Mouse (Mus musculus): Measurements from ENCODE around the gene Vat1l.
A peak's percentile ranks its signal among the peaks of the same experiment; 100 is the strongest.

The Vat1l gene

DNA sequence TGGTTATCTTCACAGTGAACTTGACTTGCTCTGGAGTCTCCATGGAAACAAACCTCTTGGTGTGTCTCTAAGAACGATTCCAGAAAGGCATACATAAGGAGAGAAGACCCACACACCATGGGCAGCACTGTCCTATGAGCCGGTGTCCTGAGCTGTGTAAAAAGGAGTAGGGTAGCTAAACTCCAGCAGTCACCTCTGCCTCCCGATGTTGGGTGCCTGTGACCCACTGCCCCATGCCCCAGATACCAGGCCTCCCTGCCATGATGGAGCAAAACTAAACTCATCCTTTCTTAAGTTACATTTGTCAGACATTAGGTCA, 90.3 kb downstream of the Vat1l start:
- no peak for DNase-seq (ENCODE audit: low spot score)

DNA sequence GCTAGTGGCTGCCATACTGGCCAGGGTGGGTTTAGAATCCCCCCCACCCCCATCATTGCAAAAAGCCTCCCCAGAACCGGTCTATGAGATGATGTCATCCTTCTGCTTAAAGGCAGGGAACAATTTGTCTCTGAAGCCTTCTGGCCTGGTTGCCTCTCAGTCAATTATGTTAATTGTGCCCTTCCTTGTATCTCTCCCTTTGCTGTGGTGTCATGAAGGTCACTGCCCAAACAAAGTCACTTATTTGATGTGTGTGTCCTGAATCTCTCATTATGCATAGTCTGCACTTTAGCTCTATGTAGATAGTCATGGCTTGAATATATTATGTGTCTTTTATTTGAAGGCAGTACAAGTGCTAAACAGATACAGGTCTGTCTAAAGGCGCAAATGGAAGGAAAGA, 92.8 kb downstream of the Vat1l start:
- no peak for DNase-seq (ENCODE audit: low spot score)

DNA sequence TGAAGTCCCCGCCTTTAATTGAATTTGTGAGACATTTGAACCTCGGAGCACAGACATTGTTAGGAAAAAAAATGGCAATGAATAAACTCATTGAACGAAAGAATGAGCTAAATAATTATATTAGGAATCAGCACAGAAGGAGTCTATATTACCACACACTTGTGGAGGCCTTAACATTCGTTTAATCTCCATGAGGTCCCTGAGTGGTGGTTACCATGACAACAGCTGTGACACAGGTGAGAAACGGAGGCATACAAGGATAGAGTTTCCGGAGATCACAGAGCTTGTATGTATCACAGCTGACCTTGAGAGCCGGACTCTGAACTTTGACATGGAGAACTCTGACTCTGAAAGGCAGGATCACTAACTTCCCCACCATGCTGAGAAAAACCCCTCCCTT, 94.7 kb downstream of the Vat1l start:
- DNase-seq (ENCODE audit: low spot score) = no peak

DNA sequence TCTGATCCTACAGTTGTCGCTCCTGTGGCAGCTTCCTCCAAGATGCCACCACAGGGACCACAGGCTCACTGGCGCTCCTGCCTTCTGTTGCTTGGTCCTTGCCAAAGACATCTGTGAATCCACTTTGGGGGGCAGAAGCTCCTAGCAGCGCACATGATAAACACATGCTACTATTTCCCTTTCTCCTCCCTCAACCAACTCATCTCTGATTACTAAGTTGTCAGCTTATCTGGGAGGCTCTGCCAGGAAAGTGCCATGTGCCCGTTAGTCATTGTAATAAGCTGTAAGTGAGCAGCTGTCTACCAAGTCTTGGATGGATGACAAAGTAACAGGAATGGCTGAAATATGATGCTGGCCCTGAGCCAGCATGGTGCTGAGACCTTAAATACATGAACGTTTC, 100.9 kb downstream of the Vat1l start:
- DNase-seq (ENCODE audit: low spot score) = no peak

DNA sequence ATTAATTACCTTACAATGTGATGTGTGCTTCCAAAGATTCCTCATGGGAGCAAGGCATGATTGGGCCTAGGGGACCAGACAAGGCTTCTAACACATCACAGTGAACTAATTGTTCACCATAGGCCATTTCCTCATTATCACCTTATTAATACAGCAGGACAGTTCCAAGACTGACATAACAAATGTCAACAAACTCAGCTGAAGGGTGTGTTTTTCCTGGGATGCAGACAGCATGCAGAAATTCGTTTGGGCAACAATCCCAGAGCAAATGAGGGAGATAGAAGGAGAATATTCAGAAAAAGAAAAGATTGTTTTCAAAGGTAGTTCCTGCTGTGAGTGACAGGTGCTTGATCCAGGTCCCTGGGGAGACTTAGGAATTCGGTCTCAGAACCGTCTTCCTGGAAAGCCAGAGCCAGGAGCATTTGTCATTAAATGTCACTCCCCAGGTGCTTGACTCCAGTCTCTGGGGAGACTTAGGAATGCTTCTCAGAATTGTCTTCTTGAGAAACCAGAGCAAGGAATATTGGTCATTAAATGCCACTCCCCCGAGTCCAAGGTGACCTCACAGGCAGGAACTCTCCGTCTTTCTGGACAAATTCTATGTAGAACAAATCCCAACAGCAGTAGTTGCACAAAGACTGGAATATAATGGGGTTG, 109.4 kb downstream of the Vat1l start:
- DNase-seq (ENCODE audit: low spot score) = no peak

DNA sequence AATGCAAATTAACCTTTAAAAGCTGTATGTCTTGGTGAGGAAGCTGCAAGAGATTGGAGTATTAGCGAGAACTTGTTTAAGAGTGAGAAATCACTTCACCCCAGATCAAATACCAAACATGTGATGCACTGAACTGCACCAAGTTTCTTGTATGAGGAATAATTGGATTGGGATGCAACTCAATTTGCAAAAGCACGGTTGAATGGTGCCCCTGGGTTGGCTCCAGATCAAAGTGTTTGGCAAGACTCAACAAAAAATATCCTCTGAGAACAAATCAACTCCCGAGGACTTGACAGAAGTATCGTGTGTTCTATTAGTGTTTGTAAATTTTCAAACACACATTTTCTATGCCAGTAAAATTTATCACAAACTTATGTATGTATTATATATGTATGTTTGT, 112.7 kb downstream of the Vat1l start:
- DNase-seq (ENCODE audit: low spot score) = no peak

DNA sequence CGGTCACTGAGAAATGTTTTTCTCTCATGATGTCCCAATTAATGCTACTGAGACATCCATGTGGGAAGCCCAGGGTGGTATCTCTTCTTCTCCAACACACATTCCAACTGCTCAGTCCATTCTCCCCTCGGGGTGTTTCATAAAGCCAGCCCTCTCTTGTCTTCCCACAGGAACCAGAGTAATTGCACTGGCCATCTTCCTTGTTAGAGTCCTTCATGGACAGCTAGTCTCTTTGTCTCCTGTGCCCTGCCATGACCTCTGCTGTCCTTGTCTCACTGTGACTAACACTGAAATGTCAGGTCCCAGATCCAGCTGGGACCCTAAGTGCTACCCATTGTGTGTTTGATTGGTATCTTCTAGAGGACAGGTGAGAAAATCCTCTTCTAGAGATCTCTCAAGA, 116.7 kb downstream of the Vat1l start:
- no peak for DNase-seq (ENCODE audit: low spot score)

DNA sequence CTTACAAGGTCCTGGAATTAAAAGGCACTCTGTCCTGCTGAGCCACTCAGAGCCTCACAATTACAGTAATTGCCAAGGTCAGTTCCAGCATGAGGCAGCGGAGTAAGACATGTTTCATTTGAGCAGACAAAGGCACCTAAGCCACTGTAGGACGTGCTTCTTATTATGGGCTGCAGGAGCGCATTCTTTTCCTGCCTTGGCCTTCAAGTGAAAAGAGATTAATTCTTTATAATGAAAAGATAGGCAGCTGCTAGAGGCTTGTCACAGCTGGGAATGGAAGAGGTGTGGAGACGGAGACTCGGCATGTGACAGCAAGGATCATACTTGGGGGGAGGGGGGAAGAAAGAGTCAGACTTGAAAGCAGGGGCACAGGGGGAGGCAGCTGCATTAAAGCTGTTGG, 126.5 kb downstream of the Vat1l start:
- no peak for DNase-seq (ENCODE audit: low spot score)

DNA sequence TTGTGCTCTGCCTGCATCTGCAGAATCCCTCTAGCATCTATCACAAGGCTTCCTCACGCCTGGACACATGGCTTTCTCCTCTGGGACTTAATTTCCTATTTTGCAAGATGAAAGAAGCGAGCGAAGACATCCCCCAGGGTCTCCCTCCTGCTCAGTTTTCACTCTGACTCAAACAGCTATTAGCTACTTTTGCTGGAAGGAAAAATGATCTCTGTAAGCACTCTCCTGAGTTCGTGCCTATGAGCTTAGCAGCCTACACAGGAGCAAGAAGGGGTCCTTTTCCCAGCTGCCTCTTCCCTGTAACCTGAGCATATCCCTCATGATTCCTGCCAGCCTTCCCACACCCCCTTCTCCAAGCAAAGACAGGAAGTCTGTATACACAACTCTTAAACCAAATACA, 127.5 kb downstream of the Vat1l start:
- DNase-seq (ENCODE audit: low spot score) = no peak

DNA sequence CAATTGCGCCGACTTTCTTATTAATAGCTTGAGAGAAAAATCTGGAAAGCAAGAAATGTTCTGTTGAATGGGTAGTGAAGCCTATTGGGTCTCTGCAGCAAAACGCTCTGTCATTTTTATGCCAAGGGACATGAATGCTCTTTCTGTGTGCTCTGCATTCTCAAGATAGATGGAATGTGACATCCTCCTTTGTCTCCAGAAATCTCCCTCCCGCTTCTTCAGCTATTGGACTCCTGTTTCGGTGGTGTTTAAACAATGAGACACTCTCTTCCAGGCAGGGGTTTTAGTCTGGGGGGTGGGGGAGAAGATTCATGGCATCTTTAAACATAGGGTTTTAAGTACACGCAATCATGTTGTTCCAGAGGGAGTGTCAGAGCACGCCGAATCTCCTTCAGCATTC, 130.3 kb downstream of the Vat1l start:
- DNase-seq (ENCODE audit: low spot score) = no peak

DNA sequence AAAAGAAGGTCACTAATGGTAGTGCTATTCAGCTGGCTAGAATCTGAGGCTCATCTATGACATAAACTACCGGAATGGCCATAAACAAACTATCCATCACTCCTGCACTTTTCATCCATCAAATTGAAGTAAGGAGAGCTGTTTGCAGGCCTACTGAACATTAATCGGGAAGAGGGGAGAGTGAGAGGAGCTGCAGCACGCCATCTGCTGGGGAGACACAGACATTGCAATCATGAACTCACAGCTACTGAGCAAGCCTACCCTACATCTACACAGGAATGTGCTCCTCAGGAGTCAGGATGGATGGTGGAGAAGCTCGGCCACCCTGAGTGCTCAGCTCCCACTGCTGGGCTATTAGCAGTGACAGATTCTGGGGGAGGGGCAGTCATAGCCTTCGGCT, 136.9 kb downstream of the Vat1l start:
- no peak for DNase-seq (ENCODE audit: low spot score)

DNA sequence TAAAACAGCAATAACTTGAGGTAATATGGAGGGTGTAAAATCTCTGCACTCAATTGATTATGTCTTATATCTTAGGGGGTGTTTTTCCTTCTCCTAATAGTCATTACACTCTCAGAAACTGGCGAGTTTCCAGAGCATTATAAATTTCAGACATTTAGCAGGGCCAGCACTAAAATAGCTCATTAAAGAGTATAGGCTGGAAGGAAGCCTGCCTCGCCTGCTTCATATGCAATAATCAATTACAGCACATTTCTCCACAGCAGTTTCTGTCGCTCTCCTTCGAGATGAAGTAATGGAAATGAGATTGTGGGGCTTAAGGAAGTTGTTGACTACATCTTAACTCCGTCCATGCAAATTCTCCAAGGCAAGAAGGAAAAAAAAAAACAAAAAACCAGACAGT, 139.4 kb downstream of the Vat1l start:
- DNase-seq (ENCODE audit: low spot score) = no peak

DNA sequence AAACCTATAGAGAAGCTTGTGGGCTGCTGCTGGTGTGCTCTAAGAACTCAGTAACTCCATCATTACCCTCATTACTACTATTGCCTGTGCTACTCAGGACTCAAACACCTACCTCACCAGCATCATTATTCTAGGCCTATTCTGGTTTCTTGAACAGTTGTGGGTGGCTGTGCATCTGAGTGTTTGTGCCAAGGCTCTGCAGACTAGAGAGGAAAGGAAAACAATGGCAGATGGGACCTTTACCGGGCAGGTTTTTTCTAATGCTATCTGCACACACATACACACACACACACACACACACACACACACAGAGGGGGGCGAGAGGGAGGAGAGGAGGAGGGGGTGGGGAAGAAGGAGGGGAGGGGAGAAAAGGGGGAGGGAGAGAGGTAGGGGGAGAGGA, 140.6 kb downstream of the Vat1l start:
- no peak for DNase-seq (ENCODE audit: low spot score)

DNA sequence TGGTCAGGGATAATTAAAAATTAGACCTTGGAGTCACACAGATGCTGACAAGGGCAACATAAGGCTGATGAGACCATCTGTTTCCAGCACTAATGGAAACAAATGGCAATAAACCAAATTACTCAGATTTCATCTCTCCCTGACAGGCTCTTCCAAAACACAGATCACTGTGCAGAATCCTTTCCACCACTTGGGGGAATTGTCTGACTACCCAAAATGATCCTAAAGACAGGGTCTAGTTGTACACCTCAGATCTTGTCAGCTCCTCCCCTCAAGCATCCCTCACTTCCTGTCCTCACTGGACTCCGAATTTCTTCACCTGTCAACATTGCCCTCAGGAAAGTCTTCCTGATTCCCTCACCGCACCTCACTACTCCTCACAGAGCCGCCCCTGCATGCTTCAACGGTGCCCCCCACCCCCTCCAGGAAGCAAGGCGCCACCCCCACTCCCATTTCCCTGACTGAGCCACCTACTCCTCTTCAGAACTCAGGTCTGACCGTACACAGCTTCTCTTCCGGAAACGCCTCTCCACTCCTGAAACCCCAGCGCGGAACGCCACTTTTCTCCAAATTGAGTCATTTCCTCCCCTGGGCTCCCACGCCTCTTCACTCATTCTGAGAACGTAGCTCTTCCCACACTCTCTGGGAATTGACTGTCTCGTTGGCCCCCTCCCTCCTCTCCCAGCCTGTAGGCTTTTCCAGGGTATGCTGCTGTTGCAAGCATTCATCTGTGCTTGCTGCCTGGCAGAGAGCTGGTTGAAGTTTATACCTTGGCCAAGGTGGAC, 146.4 kb downstream of the Vat1l start:
- DNase-seq (ENCODE audit: low spot score) = no peak

DNA sequence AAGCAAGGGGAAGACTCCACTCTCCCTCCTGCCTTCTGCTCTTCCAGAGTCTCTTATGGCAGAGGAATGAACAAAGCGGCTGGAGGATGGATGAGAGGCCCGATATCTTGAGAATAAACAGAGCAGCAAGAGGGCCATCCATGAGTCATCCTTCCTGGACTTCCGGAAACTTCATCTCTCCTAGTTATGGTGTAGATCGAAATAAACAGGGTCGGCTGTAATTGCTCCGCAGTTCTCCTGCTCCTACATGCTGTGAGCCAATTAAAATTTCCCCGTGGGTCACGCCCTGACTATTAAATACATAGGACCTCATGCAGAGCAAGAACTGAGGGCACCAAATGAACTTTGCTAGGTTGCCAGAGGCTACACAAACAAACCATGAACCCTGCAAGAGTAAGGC, 155.1 kb downstream of the Vat1l start:
- DNase-seq (ENCODE audit: low spot score) = no peak

DNA sequence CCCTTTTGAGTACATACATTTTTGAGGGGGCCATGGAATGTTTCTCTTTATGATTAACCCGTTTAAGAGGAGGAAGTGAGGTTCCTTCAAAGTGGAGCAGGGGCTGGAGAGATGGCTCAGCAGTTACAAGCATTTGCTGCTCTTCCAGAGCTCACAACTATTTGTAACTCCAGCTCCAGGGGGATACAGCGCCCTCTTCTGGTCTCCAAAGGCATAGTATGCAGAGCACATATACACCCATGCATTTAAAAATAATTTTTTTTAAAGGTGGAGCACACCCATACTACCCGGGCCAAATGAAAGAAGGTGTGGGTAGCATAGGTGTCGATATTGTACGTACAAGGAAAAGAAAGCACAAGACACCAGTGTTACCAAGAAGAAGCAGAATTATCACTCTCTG, 157.8 kb downstream of the Vat1l start:
- no peak for DNase-seq (ENCODE audit: low spot score)

DNA sequence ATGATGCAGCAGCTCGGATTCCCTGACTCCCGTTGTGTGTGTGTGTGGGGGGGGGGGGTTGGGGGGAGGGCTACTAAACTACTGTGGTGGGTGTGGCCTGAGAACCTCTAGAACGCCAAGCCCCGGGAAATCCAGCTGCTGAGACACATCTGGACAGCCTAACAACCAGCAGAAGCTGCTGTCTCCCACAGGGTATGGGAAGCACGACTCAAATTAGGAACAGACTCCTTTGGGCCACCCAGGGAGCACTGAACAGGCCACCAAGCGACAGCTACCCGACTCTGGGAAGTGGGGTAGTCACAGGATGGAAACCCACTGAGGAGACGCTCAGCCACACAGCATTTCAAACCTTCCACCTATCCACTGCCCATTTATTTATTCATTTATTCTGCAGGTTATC, 158.2 kb downstream of the Vat1l start:
- no peak for DNase-seq (ENCODE audit: low spot score)

DNA sequence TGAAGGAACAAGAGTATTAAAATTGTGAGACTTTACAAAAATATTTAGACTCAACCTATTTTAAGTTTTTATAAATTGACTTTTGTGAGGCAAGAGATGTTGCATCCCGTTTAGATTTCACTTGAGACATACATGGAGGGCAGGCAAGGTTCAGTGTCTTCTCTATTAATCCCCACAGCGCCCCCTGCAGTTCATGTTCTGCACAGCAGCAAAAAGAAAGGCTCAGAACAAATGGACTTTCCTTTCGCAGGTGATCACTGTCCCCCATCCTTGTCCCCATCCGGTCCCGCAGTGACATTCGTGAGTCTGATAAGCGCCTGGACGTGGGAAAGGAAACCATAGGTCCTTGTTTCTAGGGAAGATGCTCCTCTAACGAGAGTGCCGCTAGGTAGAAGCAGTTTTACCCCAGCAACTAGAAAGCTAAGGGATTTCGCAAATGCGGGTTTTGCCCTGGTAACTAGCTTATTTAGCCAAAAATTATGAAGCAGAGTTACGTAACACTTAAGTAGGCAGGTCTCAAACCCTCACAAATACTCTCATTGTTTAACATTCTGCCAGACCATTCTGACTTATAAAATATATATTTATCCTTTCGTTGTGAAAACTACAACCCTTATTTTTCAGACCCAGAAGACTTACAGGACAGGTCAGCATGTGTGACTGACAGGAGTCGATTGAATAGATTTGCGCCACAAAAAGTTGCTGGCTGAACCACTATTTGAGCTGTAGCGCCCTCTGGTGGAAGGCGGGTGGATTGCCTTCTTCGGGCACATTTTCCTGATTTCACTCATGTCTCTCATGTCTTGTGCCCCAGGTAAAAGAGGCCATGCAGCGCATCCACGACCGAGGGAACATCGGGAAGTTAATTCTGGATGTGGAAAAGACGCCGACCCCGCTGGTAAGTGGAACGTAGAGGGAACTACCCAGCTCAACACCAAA, 163.9 kb downstream of the Vat1l start:
- DNase-seq (ENCODE audit: low spot score) = peak; percentile 75

DNA sequence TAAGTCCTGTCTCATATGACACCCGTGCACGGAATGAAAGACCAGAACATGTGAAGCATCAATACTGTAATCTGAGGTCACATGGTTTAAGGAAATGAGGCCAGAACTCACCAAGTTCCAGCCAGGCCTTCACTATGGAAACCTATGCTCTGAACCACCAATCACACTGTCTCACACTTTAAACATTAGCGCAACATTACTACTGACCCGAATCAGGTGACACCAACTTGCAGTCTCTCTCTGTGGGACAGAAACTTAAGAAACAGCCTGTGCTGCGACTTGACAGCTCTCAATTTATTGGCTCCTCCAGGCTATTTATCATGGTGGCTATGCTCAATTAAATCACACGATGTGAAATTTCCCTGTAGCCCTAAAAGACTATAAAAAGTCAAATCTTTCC, 169.0 kb downstream of the Vat1l start:
- no peak for DNase-seq (ENCODE audit: low spot score)

DNA sequence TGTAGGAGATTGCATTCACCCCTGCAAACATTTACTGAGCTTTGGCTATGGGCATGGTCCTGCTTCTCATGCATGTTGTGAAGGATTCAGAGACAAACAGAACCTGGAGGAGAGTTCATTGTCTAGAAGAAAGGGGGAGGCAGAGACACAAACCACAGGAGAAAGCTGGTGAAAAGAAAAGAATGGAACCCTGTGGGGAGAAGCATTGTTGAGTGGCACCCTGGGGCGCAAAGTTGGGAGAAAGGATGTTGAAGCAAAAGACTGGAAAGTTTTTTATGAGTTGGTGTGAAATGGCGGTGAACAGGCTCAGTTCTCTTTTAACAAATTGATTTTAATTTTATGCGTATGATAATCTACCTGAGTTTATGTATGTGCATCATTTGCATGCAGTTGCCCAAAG, 178.8 kb downstream of the Vat1l start:
- no peak for DNase-seq (ENCODE audit: low spot score)

DNA sequence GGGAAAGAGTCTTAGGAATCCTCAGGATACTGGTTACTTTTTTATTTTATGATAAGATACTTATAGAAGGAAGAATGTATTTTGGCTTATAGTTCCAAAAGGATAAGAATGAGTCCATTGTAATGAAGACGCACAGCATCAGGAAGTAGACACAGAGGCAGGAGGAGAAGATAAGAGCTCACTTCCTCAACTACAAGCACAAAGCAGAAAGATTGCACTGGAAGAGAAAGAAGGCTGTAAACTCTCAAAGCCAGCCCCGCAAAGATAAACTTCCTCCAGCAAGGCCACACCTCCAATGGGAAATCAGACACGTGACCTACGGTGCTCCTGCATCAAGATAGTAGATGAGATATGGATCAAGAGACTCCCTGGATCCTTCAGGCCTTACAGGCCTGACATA, 182.1 kb downstream of the Vat1l start:
- DNase-seq (ENCODE audit: low spot score) = no peak

DNA sequence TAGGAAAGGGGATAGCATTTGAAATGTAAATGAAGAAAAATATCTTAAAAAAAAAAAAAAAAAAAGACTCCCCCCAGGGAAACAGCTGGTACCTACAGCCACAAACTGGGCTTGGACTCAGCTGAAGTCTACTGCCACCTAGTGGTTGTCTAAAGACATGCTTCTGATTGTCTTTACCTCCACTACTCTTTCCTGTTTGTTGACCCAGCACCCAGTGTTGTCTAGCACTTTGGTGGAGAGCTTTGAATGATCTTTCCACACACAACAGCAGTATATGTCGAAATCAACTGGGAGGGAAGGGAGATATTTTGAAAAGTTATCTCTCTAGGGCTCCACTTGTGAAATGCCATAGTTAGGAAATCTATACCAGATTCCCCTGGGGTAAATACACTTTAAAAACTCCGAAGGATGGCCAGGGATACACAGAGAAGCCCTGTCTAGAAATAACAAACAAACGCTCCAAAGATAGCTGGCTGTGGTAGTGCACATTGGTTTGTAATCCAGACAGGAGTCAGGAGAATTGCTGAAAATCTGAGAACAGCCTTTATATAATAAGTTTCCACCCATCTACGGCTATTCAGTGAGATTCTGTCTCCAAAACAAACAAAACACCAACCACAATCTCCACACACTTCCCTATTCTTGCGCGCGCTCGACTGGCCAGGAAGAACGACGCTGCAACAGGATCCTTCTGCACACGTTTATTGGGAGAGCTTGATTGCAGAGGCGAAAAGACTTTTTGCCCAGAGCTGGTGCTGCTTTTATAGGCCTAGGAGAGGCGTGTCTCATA, 185.2 kb downstream of the Vat1l start:
- no peak for DNase-seq (ENCODE audit: low spot score)
